Mouse (Mus musculus) midbrain, embryonic 16.5 days (tissue): Measurements from ENCODE around the gene Cend1. TPM values are rescaled to one million over a fixed set of nuclear protein-coding genes. Genes with fewer than 3 reads are reported as not detected.
A peak's percentile ranks its signal among the peaks of the same experiment; 100 is the strongest.

ENCODE experiments used
- ATAC-seq: fragments of 200-750 bp; cut with Nextera tagmentation; 2 replicates; pipeline ENCODE4 v1.8.0; 2017; ENCODE audit warnings: moderate TSS enrichment
- H3K27ac ChIP-seq: fragments of 300-500 bp; sonication (generic); 2 replicates; pipeline ENCODE4 v1.5.1; 2014; ENCODE audit warnings: mild to moderate bottlenecking, low read length, mixed read lengths
- H3K27me3 ChIP-seq: fragments of 300-500 bp; sonication (generic); 2 replicates; pipeline ENCODE4 v1.6.1; 2014; ENCODE audit warnings: low read depth, low read length, mixed read lengths; ENCODE audit not compliant: control insufficient read depth, insufficient read depth
- H3K36me3 ChIP-seq: fragments of 300-500 bp; sonication (generic); 2 replicates; pipeline ENCODE4 v1.6.1; 2014; ENCODE audit warnings: mild to moderate bottlenecking, low read length, moderate library complexity, mixed read lengths; ENCODE audit not compliant: control insufficient read depth, insufficient read depth
- H3K4me1 ChIP-seq: fragments of 300-500 bp; sonication (generic); 2 replicates; pipeline ENCODE4 v1.6.1; 2014; ENCODE audit warnings: mild to moderate bottlenecking, low read length, mixed read lengths; ENCODE audit not compliant: control insufficient read depth, insufficient read depth
- H3K4me2 ChIP-seq: fragments of 300-500 bp; sonication (generic); 2 replicates; pipeline ENCODE4 v1.6.1; 2014; ENCODE audit warnings: mild to moderate bottlenecking, low read length, mixed read lengths
- H3K4me3 ChIP-seq: fragments of 300-500 bp; sonication (generic); 2 replicates; pipeline ENCODE4 v1.5.1; 2014; ENCODE audit warnings: low read depth, mild to moderate bottlenecking, low read length, moderate library complexity, mixed read lengths
- H3K9ac ChIP-seq: fragments of 300-500 bp; sonication (generic); 2 replicates; pipeline ENCODE4 v1.6.1; 2014; ENCODE audit warnings: low read depth, low read length, mixed read lengths
- H3K9me3 ChIP-seq: fragments of 300-500 bp; sonication (generic); replicated peaks from 2 replicates; pipeline ENCODE4 v1.6.1; 2014; ENCODE audit warnings: mild to moderate bottlenecking, low read length, mixed read lengths; ENCODE audit not compliant: control insufficient read depth, poor library complexity, severe bottlenecking
- WGBS: fragments of 180-500 bp; shearing (Covaris S2); extraction: QIAGEN DNeasy Blood & Tissue Kit; methylation state at CpG from one replicate; pipeline ENCODE4 v1.1.7; 2014; 5-methylcytosine and 5-hydroxymethylcytosine counted together
- polyA plus RNA-seq: library from polyadenylated mRNA; unstranded; fragments of >200 nt; fragmentation: Nextera tagmentation; extraction: Ambion mirVana; gene quantifications from 2 replicates; pipeline ENCODE4 v1.2.1, GENCODE M21; 2015

Gene Cend1
- polyA plus RNA-seq, 1 experiment from 2014 or later = 151 TPM

GRCm38 (mm10) chr7:141461521-141462332 is 32.4 kb upstream of the Cend1 start:
- no peak for ATAC-seq
- 4% methylated on average over 41 of the region's 59 CpGs for WGBS

DNA sequence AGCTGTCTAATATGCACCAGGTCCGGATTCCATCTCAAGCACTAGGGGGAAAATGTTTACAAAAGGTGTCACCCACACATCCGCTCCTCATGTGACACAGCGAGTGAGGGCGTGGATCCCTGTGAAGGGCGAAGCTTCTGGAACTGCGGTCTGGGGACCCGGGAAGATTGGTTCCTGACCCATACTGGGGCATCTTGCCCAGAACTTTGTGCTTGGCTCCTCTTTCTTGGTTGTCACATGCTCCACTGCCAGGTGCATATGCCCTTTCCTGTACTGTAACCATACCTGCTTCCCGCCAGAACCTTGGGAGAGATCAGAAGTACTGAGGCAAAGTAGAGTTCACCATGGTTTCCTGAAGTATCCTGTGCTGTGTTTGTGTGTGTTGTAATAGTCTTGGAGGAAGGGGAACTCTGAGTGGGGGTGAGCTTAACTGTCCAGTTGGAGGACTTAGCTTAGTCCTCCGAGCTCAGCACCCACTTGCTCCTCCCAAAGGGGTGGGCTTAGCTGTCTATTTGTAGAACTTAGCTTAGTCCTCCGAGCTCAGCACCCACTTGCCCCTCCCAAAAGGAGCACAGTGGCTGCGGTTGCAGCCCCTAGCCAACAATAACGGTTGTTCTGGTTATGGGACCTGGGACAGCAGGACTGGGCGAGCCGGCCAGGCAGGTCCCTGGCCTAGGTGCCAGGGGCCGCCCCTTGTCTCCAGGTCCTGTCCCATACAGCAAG is 31.3 kb upstream of the Cend1 start, which contains the start of gene Cracr2b:
Cracr2b (plus strand) TSS at position 704 of the 723 bp plus-strand sequence.
- H3K4me2 ChIP-seq = peak within 1 kb of the TSS; percentile 74
- WGBS = 74% methylated on average over 15 of the region's 15 CpGs
- peaks cover 57% of the 10 kb centered on the region for H3K27me3 ChIP-seq
- peak within 1 kb of the TSS; percentile 42 for H3K4me3 ChIP-seq
- H3K4me1 ChIP-seq = peaks cover 26% of the 10 kb centered on the region
- H3K9me3 ChIP-seq = no peaks in the 10 kb centered on the region
- ATAC-seq = no peak
- H3K9ac ChIP-seq = peak within 1 kb of the TSS; percentile 60
- peaks cover 4% of the 10 kb centered on the region; the same call in 1 of the 2 replicates for H3K36me3 ChIP-seq
- H3K27ac ChIP-seq = no peak within 1 kb of the TSS

More at GRCm38 (mm10) chr7:141461521-141462332, 32.4 kb upstream of the Cend1 start:
- Histone ChIP-seq H3K4me2 (peak overlapping the region; percentile 74), H3K4me3 (peak overlapping the region; percentile 42), H3K27ac (no peak overlapping the region), H3K36me3 (peaks cover 4% of the 10 kb centered on the region; the same call in 1 of the 2 replicates), H3K9ac (peak overlapping the region; percentile 60), H3K27me3 (peaks cover 68% of the 10 kb centered on the region), H3K4me1 (peaks cover 17% of the 10 kb centered on the region), H3K9me3 (no peaks in the 10 kb centered on the region)

GRCm38 (mm10) chr7:141460001-141460390 is 30.7 kb upstream of the Cend1 start:
- no peak for ATAC-seq
- Histone ChIP-seq H3K27me3 (peaks cover 51% of the 10 kb centered on the region), H3K4me2 (no peak overlapping the region), H3K36me3 (peaks cover 4% of the 10 kb centered on the region; the same call in 1 of the 2 replicates), H3K4me1 (peaks cover 23% of the 10 kb centered on the region), H3K9me3 (no peaks in the 10 kb centered on the region), H3K4me3 (no peak overlapping the region), H3K27ac (no peak overlapping the region), H3K9ac (no peak overlapping the region)
- 76% methylated on average over 5 of the region's 5 CpGs for WGBS

- no peak overlapping the region for H3K27ac ChIP-seq
- H3K4me1 ChIP-seq = peaks cover 18% of the 10 kb centered on the region
- no peak overlapping the region for H3K4me2 ChIP-seq
- ATAC-seq = no peak
- WGBS = 92% methylated on average over 17 of the region's 17 CpGs
- peaks cover 4% of the 10 kb centered on the region; the same call in 1 of the 2 replicates for H3K36me3 ChIP-seq
- H3K4me3 ChIP-seq = no peak overlapping the region
- no peak overlapping the region for H3K9ac ChIP-seq
- H3K27me3 ChIP-seq = peaks cover 44% of the 10 kb centered on the region
- no peaks in the 10 kb centered on the region for H3K9me3 ChIP-seq
Observed at GRCm38 (mm10) chr7:141459301-141459711, 30.0 kb upstream of the Cend1 start.

- Histone ChIP-seq H3K27me3 (peaks cover 38% of the 10 kb centered on the region), H3K9me3 (no peaks in the 10 kb centered on the region), H3K9ac (no peak overlapping the region), H3K36me3 (peaks cover 4% of the 10 kb centered on the region; the same call in 1 of the 2 replicates), H3K4me2 (no peak overlapping the region), H3K27ac (no peak overlapping the region), H3K4me3 (no peak overlapping the region), H3K4me1 (peaks cover 18% of the 10 kb centered on the region)
- ATAC-seq = no peak
- WGBS = 92% methylated on average over 11 of the region's 11 CpGs
Observed at GRCm38 (mm10) chr7:141458661-141459060, 29.4 kb upstream of the Cend1 start.

DNA sequence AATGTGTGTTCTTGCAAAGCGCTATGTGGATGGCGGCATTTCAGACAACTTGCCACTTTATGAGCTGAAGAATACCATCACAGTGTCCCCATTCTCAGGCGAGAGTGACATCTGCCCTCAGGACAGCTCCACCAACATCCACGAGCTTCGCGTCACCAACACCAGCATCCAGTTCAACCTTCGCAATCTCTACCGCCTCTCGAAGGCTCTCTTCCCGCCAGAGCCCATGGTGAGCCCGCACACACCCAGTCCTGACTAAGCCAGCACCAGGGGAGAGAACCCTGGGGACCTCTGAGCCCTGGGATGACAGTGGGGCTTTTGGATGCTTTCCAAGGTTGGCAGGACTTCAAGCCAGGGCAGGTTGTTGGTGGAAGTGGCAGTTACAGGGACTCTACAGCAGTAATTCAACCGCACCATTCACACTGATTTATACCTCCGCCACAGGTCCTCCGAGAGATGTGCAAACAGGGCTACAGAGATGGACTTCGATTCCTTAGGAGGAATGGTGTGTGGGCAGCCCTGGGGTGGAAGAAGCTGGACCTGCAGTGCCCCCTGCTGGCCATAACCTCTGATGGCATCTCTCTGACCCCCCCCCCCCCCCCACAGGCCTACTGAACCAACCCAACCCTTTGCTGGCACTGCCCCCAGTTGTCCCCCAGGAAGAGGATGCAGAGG is 28.8 kb upstream of the Cend1 start:
- peaks cover 4% of the 10 kb centered on the region; the same call in 1 of the 2 replicates for H3K36me3 ChIP-seq
- peaks cover 18% of the 10 kb centered on the region for H3K4me1 ChIP-seq
- no peak for ATAC-seq
- no peaks in the 10 kb centered on the region for H3K9me3 ChIP-seq
- no peak overlapping the region for H3K9ac ChIP-seq
- H3K4me2 ChIP-seq = no peak overlapping the region
- H3K4me3 ChIP-seq = no peak overlapping the region
- peaks cover 32% of the 10 kb centered on the region for H3K27me3 ChIP-seq
- WGBS = 76% methylated on average over 15 of the region's 15 CpGs
- no peak overlapping the region for H3K27ac ChIP-seq

- 94% methylated on average over 14 of the region's 14 CpGs for WGBS
- Histone ChIP-seq H3K9ac (no peak overlapping the region), H3K4me3 (no peak overlapping the region), H3K27ac (no peak overlapping the region), H3K27me3 (peaks cover 24% of the 10 kb centered on the region), H3K36me3 (peaks cover 4% of the 10 kb centered on the region; the same call in 1 of the 2 replicates), H3K9me3 (no peaks in the 10 kb centered on the region), H3K4me2 (no peak overlapping the region), H3K4me1 (peaks cover 18% of the 10 kb centered on the region)
- no peak for ATAC-seq
Observed at GRCm38 (mm10) chr7:141457236-141457635, 27.9 kb upstream of the Cend1 start.

DNA sequence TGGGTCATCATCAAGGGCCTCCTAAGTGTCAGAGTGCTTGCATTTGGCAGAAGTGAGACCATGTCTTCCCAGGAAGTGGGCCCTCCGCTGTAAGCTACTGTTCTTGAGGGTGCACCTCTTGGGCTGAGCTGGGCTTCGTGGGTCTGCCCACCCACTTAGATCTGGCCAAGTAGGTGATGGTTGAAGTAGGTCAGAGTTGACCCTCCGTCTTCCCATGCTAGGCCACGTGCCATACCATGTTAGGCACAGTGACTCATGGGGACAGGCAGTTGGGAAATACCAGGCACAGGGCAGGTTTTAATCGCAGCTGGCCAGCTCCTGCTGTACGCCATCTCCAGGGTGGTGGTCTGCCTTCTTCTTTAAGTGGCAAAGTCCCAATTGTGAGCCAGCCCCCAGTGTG is 27.4 kb upstream of the Cend1 start:
- H3K36me3 ChIP-seq = peaks cover 8% of the 10 kb centered on the region
- peaks cover 13% of the 10 kb centered on the region for H3K4me1 ChIP-seq
- peak overlapping the region; percentile 74; the same call in 1 of the 2 replicates for H3K4me2 ChIP-seq
- ATAC-seq = no peak
- H3K9me3 ChIP-seq = no peaks in the 10 kb centered on the region
- H3K27ac ChIP-seq = no peak overlapping the region
- H3K4me3 ChIP-seq = no peak overlapping the region
- peaks cover 19% of the 10 kb centered on the region for H3K27me3 ChIP-seq
- H3K9ac ChIP-seq = no peak overlapping the region
- WGBS = 90% methylated on average over 6 of the region's 6 CpGs
